Mouse (Mus musculus): Measurements from ENCODE around the gene Cttnbp2nl.

DNA sequence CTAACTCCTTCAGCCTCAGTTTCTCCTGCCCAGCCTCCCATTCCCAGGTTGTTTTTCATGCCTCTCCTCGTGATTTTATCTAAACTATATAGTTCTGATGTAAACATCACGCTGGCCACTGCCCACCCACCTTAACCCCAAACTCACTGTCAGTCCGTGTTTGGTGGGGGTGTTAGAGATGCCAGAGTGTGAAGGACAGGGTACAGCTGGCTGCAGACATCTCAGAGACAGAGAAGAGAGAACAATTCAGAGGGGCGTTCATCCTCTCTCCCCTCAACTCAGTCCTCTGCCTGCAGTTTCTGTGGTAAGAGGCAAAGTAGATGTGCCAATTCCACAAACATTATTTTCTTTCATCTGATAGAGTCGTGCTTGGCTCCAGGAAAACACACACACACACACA is 90.1 kb downstream of the Cttnbp2nl start:
- TF ChIP-seq CTCF (conservative IDR thresholded peaks at IDR 0.05; ENCODE audit: insufficient read depth, insufficient read length, low read depth, low read length) (no peak), POLR2A (IDR thresholded peaks at IDR 0.05; ENCODE audit: low read depth, low read length) (no peak)

All from kidney, adult 2 months (tissue).